Mouse (Mus musculus) small intestine, adult 2 months (tissue): ENCODE results near the gene Dnajc4. TPM values are rescaled to one million over a fixed set of nuclear protein-coding genes. Genes with fewer than 3 reads are reported as not detected.

Experiments
- H3K27ac ChIP-seq: fragments of 200-500 bp; 2 replicates; pipeline ENCODE4 v1.5.1; 2012; ENCODE audit warnings: low read depth, low read length, control low read depth, inconsistent platforms; ENCODE audit not compliant: insufficient read depth
- H3K27me3 ChIP-seq: fragments of 200-500 bp; 2 replicates; pipeline ENCODE4 v1.6.1; 2012; ENCODE audit warnings: mild to moderate bottlenecking, moderate library complexity, low read length, inconsistent platforms; ENCODE audit not compliant: control insufficient read depth, insufficient read depth
- H3K36me3 ChIP-seq: fragments of 200-500 bp; 2 replicates; pipeline ENCODE4 v1.6.1; 2012; ENCODE audit warnings: mild to moderate bottlenecking, low read length, control low read depth, inconsistent platforms; ENCODE audit not compliant: control insufficient read depth, insufficient read depth
- H3K4me1 ChIP-seq: fragments of 200-500 bp; 2 replicates; pipeline ENCODE4 v1.6.1; 2012; ENCODE audit warnings: low read length, inconsistent platforms, mixed read lengths; ENCODE audit not compliant: control insufficient read depth, insufficient read depth, insufficient read length
- H3K4me3 ChIP-seq: fragments of 200-500 bp; 2 replicates; pipeline ENCODE4 v1.5.1; 2012; ENCODE audit warnings: low read depth, mild to moderate bottlenecking, control low read depth, inconsistent platforms, low read length, moderate library complexity
- CTCF ChIP-seq: fragments of 200-500 bp; IDR thresholded peaks from 2 replicates; pipeline ENCODE4 v1.5.1; 2012; ENCODE audit warnings: low read depth, mild to moderate bottlenecking, control low read depth, inconsistent platforms, low read length, moderate library complexity, mixed read lengths; ENCODE audit not compliant: insufficient replicate concordance, insufficient read length; ENCODE audit errors: extremely low read depth
- POLR2A ChIP-seq: fragments of 200-500 bp; IDR thresholded peaks from 2 replicates; pipeline ENCODE4 v1.6.1; 2012; ENCODE audit warnings: low read depth, mild to moderate bottlenecking, control low read depth, inconsistent platforms, low read length, moderate library complexity
- WGBS: fragments of 180-500 bp; shearing (Covaris S2); methylation state at CpG from one replicate; pipeline ENCODE4 v1.1.7; 2018; 5-methylcytosine and 5-hydroxymethylcytosine counted together
- polyA plus RNA-seq: library from polyadenylated mRNA; depleted of rRNA; stranded (reverse); fragments of >200 nt; gene quantifications from 2 replicates; pipeline ENCODE4 v1.2.3, GENCODE M21; 2012

Dnajc4 gene
- polyA plus RNA-seq, 1 experiment: 53.4 TPM

DNA sequence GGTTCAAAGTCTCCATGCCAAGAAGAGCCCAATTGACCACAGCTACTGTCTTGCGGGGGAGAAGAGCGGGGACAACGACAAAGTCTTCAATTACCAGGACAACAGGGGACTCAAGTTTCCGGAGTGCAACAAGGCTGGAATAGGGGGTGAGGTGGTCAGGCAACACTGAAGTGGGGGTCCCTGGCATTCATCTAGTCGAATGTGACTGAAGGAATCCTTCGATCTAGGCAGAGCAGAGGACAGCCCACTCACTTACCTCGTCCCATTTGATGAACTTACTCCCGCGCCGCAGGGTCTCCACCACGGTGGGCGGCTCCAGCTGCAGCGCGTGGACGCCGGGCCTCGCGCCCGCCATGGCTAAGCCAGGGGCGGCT lies 23.1 kb downstream of the Dnajc4 start:
- TF ChIP-seq CTCF: no peak
- TF ChIP-seq POLR2A: no peak
- peak overlapping the region; percentile 92 for H3K4me3 ChIP-seq
- H3K4me1 ChIP-seq: peaks cover 32% of the 10 kb centered on the region
- peak overlapping the region; percentile 100 for H3K27ac ChIP-seq
- WGBS: under 1% methylated on average over 20 of the region's 20 CpGs
- H3K36me3 ChIP-seq: peaks cover 27% of the 10 kb centered on the region
- H3K27me3 ChIP-seq: no peaks in the 10 kb centered on the region

DNA sequence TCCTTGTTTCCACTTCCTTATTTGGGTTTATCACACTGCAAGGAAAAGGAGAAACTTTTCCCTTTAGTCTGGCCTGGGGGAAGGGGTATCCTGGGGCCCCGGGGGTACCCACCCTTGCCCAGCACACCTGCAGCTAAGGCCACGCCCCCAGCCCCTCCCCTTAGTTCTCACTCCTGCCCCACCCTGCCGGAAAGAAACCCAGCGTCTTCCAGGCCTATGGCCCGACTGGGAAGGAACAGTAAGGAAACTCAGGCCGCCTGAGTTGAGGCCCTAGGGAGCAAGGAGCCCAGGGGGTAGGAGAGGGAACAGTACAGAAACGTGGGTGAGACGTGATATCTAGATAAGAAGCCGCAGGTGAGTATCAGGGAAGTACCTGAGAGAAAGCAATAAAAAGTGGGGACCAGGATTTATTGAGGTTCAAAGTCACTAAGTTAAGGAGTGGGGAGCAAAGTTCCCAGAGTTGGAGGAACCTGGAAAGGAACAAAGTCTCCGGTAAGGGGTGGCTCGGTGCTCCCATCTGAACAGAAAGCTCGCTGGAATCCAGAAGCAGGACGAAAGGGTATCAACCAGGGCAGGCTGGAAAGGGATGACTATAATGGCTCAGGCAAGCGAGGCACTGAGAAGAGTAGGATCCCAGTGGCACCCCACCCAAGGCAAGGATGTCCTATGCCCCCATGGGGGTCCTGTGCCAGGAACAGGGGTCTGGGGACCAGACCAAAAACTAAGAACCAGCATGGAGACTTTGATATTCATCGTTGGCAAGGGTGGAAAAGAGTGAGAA lies 23.7 kb downstream of the Dnajc4 start:
- no peak for TF ChIP-seq CTCF
- peak; percentile 64 for TF ChIP-seq POLR2A
- WGBS: 3% methylated on average over 15 of the region's 15 CpGs
- Histone ChIP-seq H3K36me3 (peaks cover 32% of the 10 kb centered on the region), H3K27me3 (no peaks in the 10 kb centered on the region), H3K4me3 (peak overlapping the region; percentile 92), H3K4me1 (peaks cover 29% of the 10 kb centered on the region), H3K27ac (peak overlapping the region; percentile 100)

- Histone ChIP-seq H3K27me3 (no peaks in the 10 kb centered on the region), H3K36me3 (peaks cover 88% of the 10 kb centered on the region), H3K27ac (no peak overlapping the region), H3K4me3 (no peak overlapping the region), H3K4me1 (peaks cover 28% of the 10 kb centered on the region)
- TF ChIP-seq CTCF (no peak), POLR2A (no peak)
- WGBS: 85% methylated on average over 10 of the region's 10 CpGs
Measured at GRCm38 (mm10) chr19:6956461-6956860, 35.9 kb downstream of the Dnajc4 start.

- H3K4me3 ChIP-seq: no peak overlapping the region
- H3K36me3 ChIP-seq: peaks cover 81% of the 10 kb centered on the region
- no peak for TF ChIP-seq POLR2A
- TF ChIP-seq CTCF: no peak
- peaks cover 29% of the 10 kb centered on the region for H3K4me1 ChIP-seq
- no peaks in the 10 kb centered on the region for H3K27me3 ChIP-seq
- WGBS: 71% methylated on average over 7 of the region's 7 CpGs
- no peak overlapping the region for H3K27ac ChIP-seq
Measured at GRCm38 (mm10) chr19:6955424-6955823, 36.9 kb downstream of the Dnajc4 start.

DNA sequence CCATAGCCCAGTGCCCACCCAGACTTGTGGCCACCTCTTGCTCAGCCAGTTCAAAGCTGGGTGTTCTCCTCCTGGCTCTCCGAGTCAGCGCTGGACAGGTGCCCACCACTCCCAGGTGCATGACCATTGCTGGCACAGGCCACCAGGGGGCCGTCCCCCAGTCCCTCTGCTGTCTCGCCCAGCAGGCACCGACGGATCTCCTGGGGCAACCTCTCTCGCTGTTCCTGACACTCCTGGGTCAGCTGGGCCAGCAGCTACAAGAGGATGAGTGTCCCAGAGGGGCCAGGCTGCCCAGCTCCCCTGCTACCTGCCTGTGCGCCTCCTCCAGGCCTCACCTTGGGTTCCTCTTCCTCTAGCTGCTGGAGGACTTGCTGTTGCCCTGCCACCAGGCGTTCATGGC lies 38.3 kb downstream of the Dnajc4 start:
- peak; percentile 50; the same call in 1 of the 2 replicates for TF ChIP-seq CTCF
- no peak for TF ChIP-seq POLR2A
- H3K27me3 ChIP-seq: no peaks in the 10 kb centered on the region

GRCm38 (mm10) chr19:6952712-6953037 lies 39.7 kb downstream of the Dnajc4 start:
- Histone ChIP-seq H3K4me3 (peak overlapping the region; percentile 70), H3K27ac (peak overlapping the region; percentile 94), H3K4me1 (peaks cover 46% of the 10 kb centered on the region), H3K27me3 (no peaks in the 10 kb centered on the region), H3K36me3 (peaks cover 53% of the 10 kb centered on the region)
- WGBS: 4% methylated on average over 3 of the region's 3 CpGs
- no peak for TF ChIP-seq POLR2A
- no peak for TF ChIP-seq CTCF

More for the DNA sequence above, 38.3 kb downstream of the Dnajc4 start:
- Histone ChIP-seq H3K27ac (peak overlapping the region; percentile 8; the same call in 1 of the 2 replicates), H3K36me3 (peaks cover 67% of the 10 kb centered on the region), H3K4me3 (no peak overlapping the region), H3K4me1 (peaks cover 40% of the 10 kb centered on the region)
- WGBS: 21% methylated on average over 9 of the region's 9 CpGs

- Histone ChIP-seq H3K27me3 (no peaks in the 10 kb centered on the region), H3K36me3 (peaks cover 48% of the 10 kb centered on the region), H3K4me1 (peaks cover 47% of the 10 kb centered on the region), H3K4me3 (peak overlapping the region; percentile 70), H3K27ac (peak overlapping the region; percentile 94)
- WGBS: 3% methylated on average over 31 of the region's 31 CpGs
- TF ChIP-seq POLR2A: no peak; the same call in 1 of the 2 replicates
- TF ChIP-seq CTCF: no peak
Measured at GRCm38 (mm10) chr19:6951994-6952711, 40.2 kb downstream of the Dnajc4 start.
